Mouse (Mus musculus) gastrocnemius, adult 18-20 months (tissue): ENCODE data around the gene Pllp. TPM values are rescaled to one million over a fixed set of nuclear protein-coding genes. Genes with fewer than 3 reads are reported as not detected.

ENCODE experiments used
- DNase-seq: peaks from one replicate; pipeline ENCODE4 v3.0.0; 2021; ENCODE audit warnings: low spot score
- long read RNA-seq, 2 experiments: library from polyadenylated mRNA; stranded (forward); transcript quantifications; one replicate each; pipeline ENCODE4 v2.0.0; 2021
- total RNA-seq, 2 experiments: library from RNA; stranded (reverse); gene quantifications; 2 replicates each; pipeline ENCODE4 v1.2.3; 2021

Gene Pllp
- 1 to 10 TPM; 1.3 to 2.0 TPM for total RNA-seq
- long read RNA-seq, experiment 1: 0 reads
- long read RNA-seq, experiment 2, partial matches to known transcripts: 0 of 2 reads
- long read RNA-seq, experiment 2, other reads (novel, unspliced or antisense): 1 of 2 reads

DNA sequence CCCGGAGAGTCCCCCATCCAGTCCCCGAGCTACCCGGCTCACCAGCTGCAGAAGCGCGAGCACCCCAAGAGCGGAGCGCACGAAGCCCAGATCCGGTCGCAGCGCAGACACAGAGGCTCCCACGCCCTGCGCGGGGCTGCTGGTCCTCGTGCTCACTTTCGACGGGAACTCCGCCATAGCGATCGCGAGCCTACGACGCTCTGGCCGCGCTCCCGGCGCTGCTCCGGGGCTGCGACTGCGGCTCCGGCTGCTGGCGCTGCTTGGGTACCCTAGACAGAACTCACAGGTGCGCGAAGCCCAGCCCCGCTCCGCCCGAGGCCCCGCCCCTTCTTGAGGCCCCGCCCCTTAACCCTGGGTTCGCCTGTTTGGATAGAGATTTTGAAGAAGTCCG, at the start of gene Pllp:
Gene Pllp (minus strand): TSS at position 285 of the 391 bp plus-strand sequence.
- no peak for DNase-seq

DNA sequence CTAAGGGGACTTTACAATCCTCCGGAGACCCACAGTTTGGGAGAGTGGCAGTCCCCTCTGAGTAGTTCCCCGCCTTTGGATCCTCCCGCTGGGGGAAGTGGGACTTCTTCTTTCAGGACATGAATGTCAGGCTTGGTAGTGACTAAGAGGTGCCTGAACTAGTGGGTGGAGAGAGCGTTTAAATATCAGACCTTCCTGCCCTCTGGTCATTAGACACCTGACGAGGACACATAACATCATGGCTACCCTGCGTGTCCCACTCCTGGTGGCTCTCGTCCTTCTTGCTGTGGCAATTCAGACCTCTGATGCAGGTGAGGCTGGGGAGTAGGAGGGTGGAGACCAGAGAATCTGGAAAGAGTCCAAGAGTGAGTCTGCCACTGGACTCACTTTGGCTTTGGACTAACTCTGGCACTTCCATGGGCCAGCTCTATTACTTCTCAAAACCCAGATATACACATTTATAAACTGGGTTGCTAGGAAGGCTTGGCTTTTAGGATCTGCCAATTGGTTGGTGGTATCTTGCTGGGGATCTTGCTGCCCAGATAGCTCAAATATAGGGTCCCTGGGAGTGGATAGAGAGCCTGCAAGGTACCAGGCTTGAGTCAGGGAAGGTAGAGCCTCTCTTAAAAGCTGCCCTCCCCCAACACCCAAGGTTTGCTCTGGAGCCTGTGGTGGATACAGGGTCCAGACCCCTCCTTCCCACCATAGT, 49.6 kb upstream of the Pllp start, which contains the start of gene Ccl22:
Gene Ccl22 (plus strand): TSS at position 115 of the 709 bp plus-strand sequence.
- DNase-seq: no peak

DNA sequence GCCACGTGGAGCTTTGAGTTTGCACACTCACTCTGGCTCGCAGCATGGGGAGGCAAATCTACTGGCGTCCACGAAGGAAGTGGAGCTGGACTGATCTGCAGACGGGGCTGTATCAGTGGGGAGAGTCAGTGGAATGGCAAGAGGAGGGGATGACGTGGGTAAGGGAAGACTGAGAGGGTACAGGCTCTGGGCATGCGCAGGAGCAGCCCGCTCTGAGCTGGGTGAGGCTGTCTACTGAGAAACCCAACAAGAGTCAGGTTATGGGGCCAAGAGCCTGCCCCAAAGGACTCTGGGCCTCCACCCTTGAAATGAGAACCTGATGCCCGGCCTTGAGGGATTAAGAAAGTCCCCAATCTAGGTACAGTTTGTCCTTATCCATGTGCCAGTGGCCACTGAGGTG, 48.9 kb upstream of the Pllp start:
- no peak for DNase-seq

DNA sequence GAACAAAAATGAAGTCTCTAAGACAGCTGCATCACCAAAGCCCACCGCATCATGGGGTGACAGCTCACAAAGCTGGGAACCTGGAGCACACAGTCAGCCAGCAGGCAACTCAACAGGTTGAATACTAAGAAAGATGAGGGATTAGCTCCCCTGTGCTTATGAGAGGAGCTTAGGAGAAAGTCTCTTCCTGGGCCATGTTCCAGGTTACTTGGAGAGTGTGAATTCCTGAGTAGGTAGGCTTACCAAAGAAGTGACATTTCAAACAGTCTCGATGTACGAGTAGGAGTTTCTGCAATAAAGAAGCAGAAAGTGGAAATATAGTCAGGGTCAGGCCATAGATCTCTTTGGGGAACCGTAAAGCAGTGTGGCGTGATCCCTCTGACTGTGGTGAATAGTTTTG, 48.4 kb upstream of the Pllp start:
- no peak for DNase-seq

DNA sequence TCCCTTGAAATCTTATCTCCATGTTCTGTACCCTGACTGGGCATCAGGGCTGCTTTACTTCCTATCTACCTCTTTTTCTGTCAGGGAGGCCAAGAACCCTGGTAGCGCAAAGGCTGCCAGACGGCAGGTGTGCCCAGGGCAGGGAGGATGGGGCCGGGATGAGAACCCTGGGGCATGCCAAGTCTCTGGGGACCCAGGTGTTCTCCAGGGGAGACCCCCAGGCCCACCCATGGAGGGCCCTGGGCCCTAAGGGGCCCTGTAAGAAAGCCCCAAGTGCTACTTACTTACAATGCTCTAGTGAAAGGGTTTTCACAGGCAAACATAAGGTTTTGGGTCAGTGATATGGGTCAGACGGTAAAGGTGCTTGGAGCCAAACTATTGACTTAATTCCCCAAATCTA, 45.6 kb upstream of the Pllp start:
- DNase-seq: no peak

DNA sequence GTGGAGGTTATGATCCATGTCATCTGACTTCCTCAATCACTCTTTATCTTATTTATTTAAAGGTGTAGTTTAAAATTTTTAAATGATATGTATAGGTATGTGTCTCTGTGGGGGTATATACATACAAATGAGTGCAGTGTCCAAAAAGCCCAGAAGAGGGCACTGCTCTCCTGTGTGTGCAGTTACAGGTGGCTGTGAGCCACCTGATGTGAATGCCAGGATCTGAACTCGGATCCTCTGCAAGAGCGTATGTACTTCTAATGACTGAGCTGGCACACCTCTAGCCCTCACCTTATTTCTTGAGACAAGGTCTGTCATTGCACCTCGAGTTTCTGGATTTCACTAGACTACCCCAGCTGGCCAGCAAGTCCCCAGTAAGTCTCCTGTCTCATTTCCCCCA, 44.5 kb upstream of the Pllp start:
- no peak for DNase-seq

DNA sequence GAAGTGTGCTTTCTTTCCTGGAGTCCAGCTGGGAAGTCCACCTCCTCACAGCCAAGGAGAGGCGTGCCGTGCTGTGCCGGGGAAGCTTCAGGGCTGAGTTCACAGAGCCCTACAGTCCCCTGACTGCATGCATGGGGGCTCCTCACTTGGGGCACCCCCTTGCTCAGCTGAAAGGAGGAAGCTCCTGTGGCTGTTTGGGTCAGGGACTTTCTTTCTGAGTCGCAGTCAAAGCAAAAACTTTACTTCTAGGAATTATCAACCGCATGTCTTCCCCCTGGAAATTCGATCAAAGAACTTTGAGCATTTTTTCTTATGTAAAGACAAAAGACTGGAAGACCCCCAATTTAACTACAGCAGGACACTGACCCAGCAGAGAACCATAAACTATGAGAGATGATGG, 43.8 kb upstream of the Pllp start:
- no peak for DNase-seq

DNA sequence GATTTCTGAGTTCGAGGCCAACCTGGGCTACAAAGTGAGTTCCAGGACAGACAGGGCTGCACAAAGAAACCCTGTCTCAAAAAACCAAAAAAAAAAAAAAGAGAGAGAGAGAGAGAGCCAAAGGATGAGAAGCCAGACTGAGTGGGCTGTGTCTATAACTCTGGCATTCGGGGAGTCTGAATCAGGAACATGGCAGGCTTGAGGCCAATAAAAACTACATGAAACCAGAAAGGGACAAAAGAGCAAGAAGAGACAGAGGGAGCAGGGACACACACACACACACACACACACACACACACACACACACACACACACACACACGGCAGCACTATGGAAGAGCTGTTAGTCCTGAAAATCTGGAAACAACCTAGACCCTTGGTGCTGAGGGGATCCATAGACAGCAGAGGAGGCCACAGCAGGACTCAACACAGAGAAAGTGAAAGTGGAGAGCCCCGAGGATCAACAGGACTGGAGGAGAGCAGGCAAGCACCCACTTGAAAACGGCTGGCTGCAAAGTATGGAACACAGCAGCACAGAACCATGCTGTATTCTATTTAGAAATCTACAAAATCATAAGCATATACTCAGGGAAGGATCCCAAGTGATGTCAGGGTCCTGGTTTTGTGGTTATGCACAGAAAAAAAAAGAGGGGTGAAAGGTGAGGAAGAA, 39.5 kb upstream of the Pllp start:
- peak; percentile 10 for DNase-seq

DNA sequence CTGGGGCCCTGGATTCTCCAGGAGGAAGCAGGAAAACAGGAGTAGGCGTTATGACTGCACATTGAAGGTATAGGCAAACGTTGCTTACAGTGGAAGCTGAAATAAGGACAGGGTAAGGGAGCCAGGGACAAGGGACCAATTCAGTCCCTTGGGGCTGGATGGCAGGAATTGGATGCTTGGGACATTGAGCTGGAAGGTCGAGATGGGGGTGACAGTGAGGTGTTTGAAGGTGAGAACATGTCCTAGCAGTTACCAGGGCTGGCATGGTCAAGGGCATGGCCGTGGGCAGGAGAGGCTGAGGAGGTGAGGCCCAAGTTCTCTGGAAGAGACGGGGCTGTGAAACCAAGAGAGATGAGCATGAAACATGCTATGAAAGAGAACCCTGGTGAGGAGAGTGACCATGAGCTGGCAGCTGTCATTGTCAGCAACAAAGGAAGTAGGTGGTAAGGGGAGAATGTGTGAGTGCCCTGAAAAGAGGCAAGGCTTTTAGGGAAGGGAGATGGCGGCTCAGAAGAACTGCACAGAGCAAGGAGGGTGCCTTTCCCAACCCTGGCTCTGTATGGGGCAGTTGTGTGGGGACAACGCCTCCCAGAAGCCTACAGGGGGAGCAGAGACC, 38.8 kb upstream of the Pllp start:
- no peak for DNase-seq

DNA sequence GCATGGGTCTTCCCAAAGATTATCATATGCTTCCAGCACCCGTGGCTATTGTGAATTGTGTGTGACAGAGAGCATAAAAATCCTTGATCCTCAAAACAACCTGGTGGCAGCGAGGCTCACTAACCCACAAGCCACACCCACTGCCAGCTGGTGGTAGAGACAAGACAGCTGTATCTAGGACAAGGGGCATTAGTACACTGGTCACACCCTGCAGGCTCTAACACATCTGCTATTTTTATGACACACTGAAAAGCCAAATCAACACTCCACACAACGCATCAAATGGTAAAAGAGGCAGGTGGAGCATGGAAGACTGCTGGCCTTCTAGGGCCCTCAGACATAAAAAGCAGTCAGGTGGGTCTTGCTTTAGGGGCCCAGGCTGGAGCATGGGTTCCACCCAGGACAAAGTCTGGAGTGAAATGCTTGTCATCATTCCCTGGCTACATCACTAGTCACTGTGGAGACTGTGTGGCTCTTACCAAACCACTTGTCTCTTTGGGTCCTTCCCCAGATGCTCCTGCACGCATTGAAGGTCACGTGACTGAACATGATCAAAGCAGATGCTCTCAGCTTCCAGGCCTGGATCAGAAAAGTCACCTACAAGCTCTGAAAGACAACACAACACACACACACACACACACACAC, 37.9 kb upstream of the Pllp start:
- DNase-seq: no peak

DNA sequence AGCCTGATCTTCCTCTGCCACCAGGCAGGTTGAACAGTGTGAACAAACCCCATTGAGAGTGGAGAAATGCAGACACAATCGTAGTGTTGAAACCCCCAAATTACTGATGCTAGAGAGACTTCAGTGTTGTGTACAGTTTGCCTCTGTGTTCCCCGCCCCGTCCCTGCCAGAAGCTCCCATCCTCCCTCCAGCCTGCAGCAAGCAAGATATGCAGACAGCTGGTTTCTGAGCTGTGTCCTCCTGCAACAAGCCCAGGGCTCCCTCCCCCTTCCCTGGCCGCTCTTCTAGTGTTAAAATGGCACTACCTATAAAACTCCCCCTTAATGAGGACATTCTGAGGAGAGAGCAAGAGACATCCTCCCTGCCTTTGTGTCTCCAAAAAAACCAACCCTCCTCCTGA, 33.2 kb upstream of the Pllp start:
- DNase-seq: no peak

DNA sequence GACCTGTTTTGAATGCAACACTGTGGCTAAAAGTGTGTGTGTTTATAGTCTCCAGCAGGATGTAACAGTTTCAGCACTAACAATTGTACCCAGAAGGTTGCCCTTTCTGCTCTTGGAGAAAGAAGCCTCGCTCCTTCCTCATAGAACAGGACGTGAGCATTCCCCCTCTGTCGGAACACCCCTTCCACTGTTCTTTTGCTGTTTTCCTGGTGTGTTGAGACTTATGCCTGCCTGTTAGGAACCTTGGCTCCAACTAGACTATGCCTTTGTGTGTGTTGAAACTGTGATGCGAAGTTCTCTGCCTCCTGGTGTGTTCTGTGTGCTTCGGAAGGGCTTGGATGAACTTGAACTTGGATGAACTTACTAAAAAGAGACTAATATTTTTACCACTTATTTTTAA, 29.9 kb upstream of the Pllp start:
- no peak for DNase-seq

DNA sequence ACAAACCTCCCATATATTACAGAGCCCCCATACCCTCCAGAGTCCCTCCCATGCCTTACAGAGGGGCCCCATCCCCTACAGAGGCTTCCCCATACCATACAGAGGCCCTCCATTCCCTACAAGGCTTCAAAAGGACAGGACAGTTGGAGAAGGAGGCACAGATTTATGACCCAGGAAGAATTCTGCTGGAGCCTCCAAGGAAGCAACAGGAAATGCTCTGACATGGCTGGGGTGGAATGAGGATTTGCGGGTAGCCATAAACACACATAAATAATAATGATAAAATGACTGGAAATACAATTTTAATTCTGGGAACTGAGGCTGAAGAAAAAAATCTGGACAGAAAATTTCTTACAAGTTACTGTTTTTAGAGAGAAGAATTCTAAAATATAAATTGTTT, 20.8 kb upstream of the Pllp start:
- no peak for DNase-seq

DNA sequence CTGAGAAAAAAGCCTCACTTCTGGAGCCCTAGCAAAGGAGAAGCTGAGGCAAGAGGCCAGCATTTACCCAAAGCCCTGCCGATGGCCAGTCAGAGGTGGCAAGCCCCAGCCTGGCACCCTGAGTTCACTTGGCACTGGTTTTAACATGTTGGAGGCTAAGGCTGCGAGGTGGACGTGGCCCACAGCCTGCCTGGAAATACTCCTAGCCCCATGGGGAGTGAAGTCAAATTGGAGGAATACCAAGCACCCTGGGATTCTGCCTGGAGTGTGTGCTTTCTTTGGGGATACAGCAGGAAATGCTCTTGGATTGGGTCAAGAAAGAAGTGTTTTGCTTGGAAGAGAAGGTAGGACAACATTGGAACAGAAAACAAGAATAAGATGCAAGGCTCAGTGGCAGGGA, 19.8 kb upstream of the Pllp start:
- DNase-seq: no peak

DNA sequence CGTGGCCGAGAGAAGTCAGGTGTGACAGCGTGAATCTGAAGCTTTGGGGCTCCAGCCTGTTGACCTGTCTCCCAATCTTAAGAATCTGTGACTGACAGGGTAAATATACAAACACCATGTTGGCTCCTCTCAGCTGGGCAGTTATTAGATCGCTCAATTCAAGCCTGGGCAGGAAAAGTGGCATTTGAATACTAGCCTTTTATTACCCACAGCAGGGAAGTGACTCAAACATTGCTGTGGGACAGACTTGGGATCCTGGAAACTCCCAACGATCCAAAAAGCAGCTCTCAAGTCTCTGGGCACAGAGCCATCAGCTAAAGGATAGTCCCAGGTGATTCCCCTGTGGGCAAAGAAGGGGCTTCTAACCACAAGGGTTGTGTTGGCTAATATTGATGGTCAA, 18.5 kb upstream of the Pllp start:
- DNase-seq: no peak

DNA sequence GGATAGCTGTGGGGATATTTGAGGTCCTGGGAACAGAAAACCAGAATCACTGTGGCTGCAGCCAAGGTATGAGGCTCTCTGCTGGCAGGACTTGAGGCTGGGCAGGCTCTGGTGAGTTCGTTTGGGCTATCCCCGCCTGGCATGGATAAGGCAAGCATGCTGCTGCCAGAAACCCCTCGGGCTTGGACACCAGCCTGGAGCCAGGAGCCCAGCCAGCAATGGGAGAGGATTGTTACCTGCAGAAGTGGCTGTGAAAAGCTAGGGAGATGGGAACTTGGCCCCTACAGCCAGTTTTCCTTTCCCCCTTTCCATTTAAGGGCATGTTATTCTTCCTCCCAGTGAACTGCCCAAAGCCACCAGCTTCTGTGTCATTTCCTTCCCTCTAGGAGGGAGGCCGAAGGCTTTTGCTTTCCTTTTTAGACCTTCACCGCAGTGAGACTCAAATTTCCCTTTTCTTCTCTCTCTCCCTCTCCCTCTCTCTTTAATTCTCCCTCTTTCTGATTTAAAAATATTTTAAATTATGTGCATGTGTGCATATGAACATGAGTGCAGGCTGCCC, 15.2 kb upstream of the Pllp start:
- DNase-seq: no peak

DNA sequence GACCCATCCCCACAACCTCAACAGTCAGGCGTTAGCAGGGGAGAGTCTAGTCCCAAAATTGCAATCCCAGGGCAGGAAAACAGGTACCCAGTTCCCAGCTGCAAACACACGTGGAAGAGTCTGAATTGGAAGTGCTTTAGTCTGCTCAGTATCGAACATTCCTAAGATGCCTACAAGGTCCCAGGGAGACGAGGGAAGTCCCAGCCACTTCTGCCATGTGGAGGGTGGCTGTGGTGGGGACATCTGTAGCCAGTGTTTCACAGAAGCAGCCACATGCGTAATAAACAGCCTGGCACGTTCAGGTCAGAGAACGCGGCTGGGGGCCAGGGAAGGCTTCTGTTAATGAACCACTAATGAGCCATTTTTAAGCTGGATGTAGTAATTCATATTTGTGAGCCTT, 14.3 kb upstream of the Pllp start:
- DNase-seq: no peak

DNA sequence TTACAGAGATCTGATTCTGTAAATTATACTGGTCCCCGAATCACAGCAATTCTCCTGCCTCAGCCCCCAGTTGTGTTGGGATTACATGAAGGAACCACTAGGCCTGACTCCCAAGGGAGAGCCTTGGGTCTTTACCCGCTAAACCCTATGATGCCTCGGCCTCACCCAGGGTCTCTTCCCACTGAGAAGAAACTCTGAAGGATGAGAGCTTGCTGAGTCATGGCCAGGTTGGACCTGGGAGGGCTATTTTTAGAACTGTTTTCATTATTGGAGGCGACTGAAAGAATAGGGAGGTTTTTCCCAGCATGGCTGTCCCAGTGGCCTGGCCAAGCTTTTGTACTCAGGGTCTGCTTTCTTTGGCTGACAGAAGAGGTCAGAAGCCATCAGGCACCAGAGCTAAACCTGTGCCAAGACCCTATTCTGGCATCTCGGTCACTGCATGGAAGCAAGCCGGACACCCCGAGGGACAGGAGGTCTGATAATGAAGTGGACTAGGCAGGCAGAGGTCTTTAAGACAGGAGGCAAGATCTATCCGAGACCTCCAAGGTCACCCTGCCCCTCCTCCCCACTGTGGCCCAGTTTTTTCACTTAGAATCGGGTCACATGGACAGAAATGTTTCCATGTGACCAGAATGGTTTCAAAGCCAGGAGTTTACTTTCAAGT, 10.8 kb upstream of the Pllp start:
- no peak for DNase-seq

DNA sequence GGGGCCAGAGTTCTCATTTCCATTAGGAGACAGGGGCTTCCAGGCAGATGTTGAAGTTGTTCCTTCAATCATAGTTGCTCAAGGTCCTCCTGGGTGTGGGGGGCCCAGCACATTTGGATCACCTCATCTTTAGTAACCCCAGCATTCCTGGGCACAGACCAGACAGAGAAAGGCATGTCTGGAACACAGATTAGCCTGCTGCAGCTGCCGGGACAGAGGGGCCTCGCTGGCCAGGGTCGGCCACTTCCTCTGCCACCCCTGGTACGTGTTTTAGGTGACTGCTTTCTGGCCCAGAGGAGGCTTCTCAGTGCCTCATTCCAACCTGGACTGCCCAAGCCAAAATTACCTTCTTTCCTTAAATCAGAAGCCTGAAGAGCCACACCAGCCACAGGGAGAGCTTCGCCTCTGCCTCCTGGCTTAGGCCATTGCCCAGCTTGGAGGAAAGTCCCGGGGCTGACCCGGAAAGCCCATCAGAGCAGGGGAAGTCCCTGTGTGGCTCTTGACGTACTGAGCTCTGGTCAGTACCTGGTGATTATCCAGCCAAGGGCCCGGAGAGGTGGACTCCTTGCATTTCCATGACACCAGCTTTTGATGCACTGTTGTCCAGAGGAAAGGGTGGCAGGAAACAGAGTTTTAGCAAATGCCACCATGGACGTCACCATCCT, 9.6 kb upstream of the Pllp start:
- no peak for DNase-seq

DNA sequence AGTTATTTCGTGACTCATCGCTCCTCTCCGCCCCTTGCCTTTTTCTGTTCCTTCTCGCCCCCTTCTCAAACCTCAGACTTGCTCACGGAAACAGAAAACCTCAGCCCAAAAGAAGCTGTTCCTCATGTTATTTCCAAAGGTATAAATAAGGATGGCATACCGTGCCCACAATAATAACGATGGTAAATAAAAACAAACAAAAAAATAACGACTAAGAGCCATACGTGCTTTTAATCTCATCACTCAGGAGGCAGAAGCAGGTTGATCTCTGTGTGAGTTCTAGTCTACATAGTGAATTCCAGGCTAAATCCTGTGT, 8.5 kb upstream of the Pllp start:
- DNase-seq: no peak
